Mouse (Mus musculus): ENCODE data around the gene Gm525.
"Not testable (repeated sequence)": the region's sequence is repeated elsewhere in the genome, so short reads cannot be mapped to it uniquely, and the experiment has no call there.

Gene Gm525

GRCm38 (mm10) chr11:89073541-89073940 is at the start of gene Gm525:
Gene Gm525, plus strand, starts transcription at chr11:89073841.
- in situ Hi-C loops (cut with MboI; ENCODE audit: unreplicated experiment in 2 of 2), result loop anchor here in 1 of 2 experiments (5.0 to 10.0 kb wide), 2 partner anchors 46 to 1319 kb away; no protein-coding TSS in a partner anchor

- in situ Hi-C loops (cut with MboI; ENCODE audit: unreplicated experiment in 2 of 2), result no loop called here
Observed at GRCm38 (mm10) chr11:89024181-89024881, 49.3 kb upstream of the Gm525 start.

- in situ Hi-C loops (cut with MboI; ENCODE audit: unreplicated experiment in 2 of 2), result loop anchor here in 1 of 2 experiments (5.0 kb wide), 1 partner anchor 47 kb away; the partner anchor contains the start of gene Gm525
Observed at GRCm38 (mm10) chr11:89025603-89026002, 48.0 kb upstream of the Gm525 start.

GRCm38 (mm10) chr11:89026117-89026516 is 47.5 kb upstream of the Gm525 start:
- in situ Hi-C loops (cut with MboI; ENCODE audit: unreplicated experiment in 2 of 2), result loop anchor here in 1 of 2 experiments (5.0 kb wide), 1 partner anchor 46 kb away; the partner anchor contains the start of gene Gm525

DNA sequence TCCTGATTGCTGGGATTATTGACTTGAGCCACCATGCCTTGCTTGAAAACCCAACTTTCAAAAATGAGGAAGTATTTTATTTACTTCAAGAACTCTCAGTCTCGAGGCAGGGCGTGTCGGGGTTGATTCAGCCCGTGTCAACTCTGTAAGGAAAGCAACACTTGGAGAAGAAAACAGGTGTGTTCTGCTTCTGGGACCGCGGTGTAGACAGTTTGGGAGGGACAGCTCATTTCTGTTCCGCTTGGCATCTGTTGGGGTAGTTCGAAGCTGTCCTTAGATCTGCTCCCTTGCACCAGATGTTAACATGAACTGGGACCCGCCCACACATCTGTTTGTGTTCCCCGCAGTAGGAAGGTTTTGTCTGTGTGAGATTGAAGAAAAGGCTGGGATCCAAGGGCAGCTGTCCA is 45.7 kb upstream of the Gm525 start:
- in situ Hi-C loops (cut with MboI; ENCODE audit: unreplicated experiment in 2 of 2), result loop anchor here in 1 of 2 experiments (5.0 kb wide), 1 partner anchor 44 kb away; the partner anchor contains the start of gene Gm525

DNA sequence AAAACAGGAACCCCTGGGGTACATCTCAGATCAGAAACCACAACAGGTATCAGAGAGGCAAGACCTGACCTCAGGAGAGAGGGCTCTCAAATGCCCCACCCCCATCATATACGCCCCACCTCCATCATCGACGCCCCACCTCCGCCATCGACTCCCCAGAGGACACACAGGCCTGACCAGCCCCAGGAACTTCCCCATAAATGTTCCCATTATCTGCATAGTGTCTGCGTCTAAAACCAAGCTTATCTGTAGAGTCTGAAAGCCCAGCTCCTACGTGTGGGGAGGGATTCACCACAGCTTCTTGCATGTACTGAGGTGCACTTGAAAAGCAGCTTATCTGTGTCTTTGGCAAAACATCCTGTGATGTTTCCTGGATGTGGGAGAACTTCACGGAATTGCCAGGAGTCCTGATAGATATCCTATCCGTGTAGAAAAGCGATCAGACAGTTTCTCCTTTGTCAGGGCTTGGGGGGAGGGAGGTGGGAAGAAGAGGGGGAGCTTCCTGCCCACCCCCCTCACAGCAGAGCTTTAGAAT is 44.7 kb upstream of the Gm525 start:
- in situ Hi-C loops (cut with MboI; ENCODE audit: unreplicated experiment in 2 of 2), result loop anchor here in 1 of 2 experiments (5.0 kb wide), 1 partner anchor 43 kb away; the partner anchor contains the start of gene Gm525

- in situ Hi-C loops (cut with MboI; ENCODE audit: unreplicated experiment in 2 of 2), result no loop called here
Observed at GRCm38 (mm10) chr11:89030552-89030951, 43.1 kb upstream of the Gm525 start.

DNA sequence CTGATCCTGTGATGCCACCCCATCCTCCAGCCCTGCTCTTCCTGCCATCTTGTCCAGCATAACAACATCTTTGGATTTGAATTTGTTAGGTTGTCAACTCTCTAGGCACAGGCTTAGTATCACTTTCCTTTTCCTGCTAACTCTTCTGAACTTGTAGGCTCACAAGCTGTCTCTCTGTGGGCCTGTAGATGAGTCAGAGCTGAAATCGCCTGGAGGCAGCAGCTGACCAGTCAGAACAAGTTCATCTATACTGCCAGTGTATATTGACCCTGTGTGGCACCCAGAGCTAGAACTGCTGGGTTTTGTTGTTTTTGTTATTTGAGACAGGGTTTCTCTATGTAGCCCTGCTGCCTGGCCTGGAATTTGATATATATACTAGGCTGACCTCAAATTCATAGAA is 42.5 kb upstream of the Gm525 start:
- in situ Hi-C loops (cut with MboI; ENCODE audit: unreplicated experiment in 2 of 2), result no loop called here

GRCm38 (mm10) chr11:89034592-89034991 is 39.0 kb upstream of the Gm525 start:
- in situ Hi-C loops (cut with MboI; ENCODE audit: unreplicated experiment in 2 of 2), result no loop called here

DNA sequence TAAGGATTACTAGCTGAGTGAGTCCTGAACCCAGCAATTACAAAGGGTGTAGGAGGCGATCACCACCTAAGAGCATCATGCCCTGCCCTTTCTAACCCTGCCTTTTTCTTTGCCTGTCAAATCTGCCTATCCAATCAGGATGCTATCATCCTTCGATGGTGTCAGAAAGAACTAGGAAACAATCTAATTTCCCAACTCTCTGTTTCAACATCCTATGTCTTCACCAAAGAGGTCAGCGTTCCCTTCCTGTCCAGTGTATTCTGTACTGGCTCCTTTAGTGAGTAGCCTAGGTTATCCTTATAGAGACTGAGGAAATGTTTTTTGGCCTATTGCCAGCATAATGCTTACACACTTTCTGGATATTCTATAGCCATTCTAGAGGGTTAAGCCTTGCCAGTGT is 38.1 kb upstream of the Gm525 start:
- in situ Hi-C loops (cut with MboI; ENCODE audit: unreplicated experiment in 2 of 2), result loop anchor here (5.0 kb wide), 1 partner anchor 43 kb away; no protein-coding TSS in a partner anchor

DNA sequence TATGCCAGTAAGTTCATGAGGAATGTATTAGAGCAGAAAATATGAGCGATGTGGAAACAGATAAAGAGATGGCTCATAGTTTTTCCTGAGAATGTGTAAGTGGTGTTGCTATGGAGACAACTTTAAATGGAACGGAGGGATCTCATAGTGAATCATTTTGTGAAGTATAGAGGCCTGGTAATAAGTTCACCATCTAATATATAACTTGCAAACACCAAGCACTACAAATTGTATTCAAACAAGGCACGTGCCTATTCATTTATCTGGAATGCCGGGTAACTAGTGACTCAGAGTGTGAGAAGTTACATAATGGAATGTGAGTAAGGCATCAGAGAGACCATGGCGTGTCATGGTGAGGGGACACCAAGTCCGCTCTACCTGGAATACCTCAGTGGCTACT is 35.1 kb upstream of the Gm525 start:
- in situ Hi-C loops (cut with MboI; ENCODE audit: unreplicated experiment in 2 of 2), result loop anchor here (5.0 kb wide), 1 partner anchor 46 kb away; no protein-coding TSS in a partner anchor

DNA sequence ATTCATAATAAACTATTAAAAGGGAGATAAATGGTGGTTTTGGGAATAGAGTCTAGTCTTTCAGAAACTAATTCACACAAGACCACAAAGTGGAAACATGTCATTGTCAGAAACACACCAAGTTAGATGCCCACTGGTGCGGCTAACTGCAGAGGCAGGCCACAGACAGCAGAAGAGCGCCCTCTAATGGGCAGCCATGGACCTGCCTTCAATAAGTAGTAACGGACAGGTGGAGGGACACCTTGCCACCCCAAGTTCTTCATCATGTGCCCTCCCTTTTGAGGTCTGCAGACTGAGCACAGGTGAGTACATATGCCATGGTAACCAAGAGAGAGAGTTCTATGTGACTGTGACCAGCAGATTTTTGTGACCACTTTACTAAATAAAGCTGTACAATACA is 34.3 kb upstream of the Gm525 start:
- in situ Hi-C loops (cut with MboI; ENCODE audit: unreplicated experiment in 2 of 2), result loop anchor here (5.0 kb wide), 1 partner anchor 47 kb away; no protein-coding TSS in a partner anchor

DNA sequence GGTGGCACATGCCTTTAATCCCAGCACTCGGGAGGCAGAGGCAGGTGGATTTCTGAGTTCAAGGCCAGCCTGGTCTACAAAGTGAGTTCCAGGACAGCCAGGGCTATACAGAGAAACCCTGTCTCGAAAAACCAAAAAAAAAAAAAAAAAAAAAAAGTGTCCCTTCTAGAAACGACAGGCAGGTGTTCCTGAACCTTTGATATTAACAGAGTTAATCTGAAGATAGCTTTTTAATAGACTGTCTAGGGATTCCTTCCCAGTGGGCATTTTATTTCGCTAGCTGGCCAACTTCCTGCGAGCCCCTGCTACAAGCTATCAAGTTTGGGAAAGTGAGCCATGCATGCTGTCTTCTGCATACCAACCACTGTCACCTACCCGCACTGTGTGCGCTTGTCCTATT is 32.6 kb upstream of the Gm525 start:
- in situ Hi-C loops (cut with MboI; ENCODE audit: unreplicated experiment in 2 of 2), result not testable (repeated sequence)

DNA sequence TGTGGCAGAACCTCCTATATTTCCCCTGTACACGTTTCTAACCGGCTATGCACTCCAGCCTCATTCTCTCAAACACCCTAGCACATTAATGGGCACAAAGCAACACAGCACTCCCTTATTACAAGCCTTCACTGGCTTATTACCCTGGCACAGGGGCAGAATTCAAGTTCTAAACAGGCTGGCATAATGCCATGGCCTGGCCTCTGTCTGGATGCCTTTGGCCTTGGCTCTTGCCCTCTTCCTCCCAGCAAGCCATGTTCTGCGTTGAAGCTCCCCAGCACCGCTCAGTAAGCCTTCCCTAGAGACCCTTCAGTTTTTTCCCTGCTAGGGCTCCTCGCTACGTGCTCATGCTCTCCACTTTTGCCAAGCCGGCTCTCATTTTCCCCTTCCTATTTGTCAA is 30.6 kb upstream of the Gm525 start:
- in situ Hi-C loops (cut with MboI; ENCODE audit: unreplicated experiment in 2 of 2), result no loop called here

DNA sequence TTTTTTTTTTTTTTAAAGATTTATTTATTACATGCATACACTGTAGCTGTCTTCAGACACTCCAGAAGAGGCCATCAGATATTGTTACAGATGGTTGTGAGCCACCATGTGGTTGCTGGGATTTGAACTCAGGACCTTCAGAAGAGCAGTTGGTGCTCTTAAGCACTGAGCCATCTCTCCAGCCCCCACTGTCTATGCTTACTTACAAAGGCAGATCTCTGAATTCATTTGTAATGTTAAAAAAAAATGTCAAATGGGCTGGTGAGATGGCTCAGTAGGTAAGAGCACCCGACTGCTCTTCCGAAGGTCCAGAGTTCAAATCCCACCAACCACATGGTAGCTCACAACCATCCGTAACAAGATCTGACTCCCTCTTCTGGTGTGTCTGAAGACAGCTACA is 28.1 kb upstream of the Gm525 start:
- in situ Hi-C loops (cut with MboI; ENCODE audit: unreplicated experiment in 2 of 2), result not testable (repeated sequence)

DNA sequence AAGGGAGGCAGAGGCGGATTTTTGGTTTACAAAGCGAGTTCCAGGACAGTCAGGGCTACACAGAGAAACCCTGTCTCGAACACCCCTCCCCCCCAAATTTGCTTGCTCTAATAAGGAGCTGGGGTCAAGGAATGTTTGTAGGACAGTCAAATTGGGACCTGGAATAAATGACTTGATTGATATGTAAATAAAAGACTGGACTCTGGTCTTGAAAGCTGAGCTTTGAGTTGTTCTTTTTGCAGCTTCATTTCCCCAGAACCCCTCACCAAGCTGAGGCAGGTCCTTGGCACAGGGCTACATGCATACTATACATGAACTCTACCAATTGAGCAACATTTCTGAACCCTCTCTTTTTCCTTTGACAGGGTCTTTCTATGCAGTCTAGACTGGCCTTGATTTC is 27.6 kb upstream of the Gm525 start:
- in situ Hi-C loops (cut with MboI; ENCODE audit: unreplicated experiment in 2 of 2), result no loop called here

- in situ Hi-C loops (cut with MboI; ENCODE audit: unreplicated experiment in 2 of 2), result no loop called here
Observed at GRCm38 (mm10) chr11:89051767-89052166, 21.9 kb upstream of the Gm525 start.

DNA sequence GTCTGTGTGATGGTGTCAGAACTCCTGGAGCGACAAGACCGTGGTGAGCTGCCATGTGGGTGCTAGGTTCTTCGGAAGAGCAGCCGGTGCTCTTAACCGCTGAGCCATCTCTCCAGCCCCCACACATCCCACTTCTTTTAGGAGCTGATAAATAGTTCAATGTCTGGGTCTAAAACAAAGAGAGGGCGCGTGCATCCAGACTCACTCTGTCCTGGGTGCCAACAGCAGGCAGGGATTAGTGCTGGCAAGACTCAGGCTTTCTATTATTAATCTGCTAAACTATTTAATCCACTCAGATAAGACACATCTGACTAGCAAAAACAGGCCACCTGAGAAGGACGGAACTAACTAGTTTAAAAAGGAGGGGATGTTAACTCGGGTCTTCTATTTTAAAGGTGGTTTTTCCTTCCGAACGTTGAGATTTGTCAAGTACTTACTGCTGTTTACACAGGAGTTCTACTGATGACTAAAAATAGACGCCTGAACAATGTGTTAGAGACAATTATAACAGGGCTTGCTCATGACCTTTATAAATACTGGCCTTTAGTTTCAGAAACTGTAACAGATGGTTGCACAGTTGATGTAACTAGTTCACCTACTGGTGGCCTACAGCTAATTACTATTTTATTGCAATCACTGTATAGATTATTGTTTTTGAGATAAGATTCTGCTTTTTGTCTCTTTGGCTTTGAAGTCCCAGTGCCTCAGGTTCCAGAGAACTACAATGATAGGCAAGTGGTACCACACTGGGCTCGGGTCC is 17.5 kb upstream of the Gm525 start:
- in situ Hi-C loops (cut with MboI; ENCODE audit: unreplicated experiment in 2 of 2), result no loop called here

- in situ Hi-C loops (cut with MboI; ENCODE audit: unreplicated experiment in 2 of 2), result no loop called here
Observed at GRCm38 (mm10) chr11:89058515-89059270, 14.9 kb upstream of the Gm525 start.

DNA sequence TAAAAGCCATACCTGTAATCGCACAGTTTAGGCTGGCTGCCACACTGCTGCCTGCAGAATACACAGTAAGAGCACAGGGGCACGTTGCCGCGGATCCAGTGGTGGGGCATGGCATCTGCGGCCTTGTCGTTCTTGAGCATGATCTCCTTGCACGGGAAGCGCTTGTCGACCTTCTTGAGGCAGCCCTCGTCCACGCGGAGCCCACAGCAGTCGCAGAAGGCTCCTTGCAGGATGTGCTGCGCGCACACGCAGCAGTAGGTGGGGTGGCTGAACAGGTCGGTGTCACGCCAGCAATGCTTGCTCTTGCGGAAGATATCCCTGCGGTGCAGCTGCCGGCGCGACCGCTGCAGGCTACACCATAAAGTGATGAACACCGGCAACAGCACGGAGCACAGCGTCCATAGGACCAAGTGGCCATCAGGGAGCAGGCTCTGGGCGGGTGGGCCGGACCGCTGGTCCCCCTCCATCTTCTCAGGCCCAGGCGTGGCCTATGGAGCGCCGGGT is 13.7 kb upstream of the Gm525 start:
- in situ Hi-C loops (cut with MboI; ENCODE audit: unreplicated experiment in 2 of 2), result loop anchor here in 1 of 2 experiments (10.0 kb wide), 1 partner anchor 65 kb away; the partner anchor contains the start of gene Trim25
